Mouse (Mus musculus): ENCODE results near the gene Gpam.

DNA sequence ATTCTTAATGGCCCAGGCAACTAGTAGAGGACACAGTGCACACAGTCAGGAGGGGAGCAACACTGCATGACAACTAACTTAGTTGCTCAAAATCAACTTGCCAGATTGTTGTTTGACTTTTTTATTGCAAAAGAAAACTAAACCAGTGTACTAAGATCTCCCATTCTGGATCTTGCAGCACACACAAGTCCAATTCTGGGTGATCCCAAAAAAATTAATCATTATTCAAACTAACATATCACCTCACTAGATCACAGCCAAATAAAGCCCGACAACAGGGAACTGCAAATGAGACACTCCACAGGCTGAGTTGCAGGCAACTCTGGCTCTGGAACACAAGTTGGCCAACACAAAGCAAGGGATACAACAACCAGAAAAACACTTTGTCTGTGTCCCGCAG is 39.7 kb upstream of the Gpam start:
- no peak for TF ChIP-seq CTCF (conservative IDR thresholded peaks at IDR 0.05; ENCODE audit: low read length)
- no peak for TF ChIP-seq POU5F1 (IDR thresholded peaks at IDR 0.05; ENCODE audit: borderline replicate concordance, low read length)

Measured in E14TG2a.4 (cell line).